Mouse (Mus musculus): Measurements from ENCODE around the gene Kcnj3. TPM values are rescaled to one million over a fixed set of nuclear protein-coding genes. Genes with fewer than 3 reads are reported as not detected.

Gene Kcnj3
- 0.60 TPM for polyA plus RNA-seq (2014; fragmentation: Illumina TruSeq; extraction: RNeasy Lipid Tissue Mini Kit (QIAGEN cat#74804); ENCODE audit: low read depth, low replicate concordance)

GRCm38 (mm10) chr2:55435721-55436260 lies at the start of gene Kcnj3:
TSS of gene Kcnj3 (plus strand) at chr2:55435970.

Data from adipose tissue, adult 10 weeks (tissue).